Mouse (Mus musculus): Measurements from ENCODE around the gene Lgi1. TPM values are rescaled to one million over a fixed set of nuclear protein-coding genes. Genes with fewer than 3 reads are reported as not detected.
A peak's percentile ranks its signal among the peaks of the same experiment; 100 is the strongest.

Lgi1 gene
- polyA plus RNA-seq, 1 experiment from 2014 or later, result 1.4 TPM

- peaks cover 16% of the 10 kb centered on the region for H3K4me1 ChIP-seq
- DNase-seq (ENCODE audit: low spot score), result no peak
- H3K36me3 ChIP-seq (replicated peaks), result no peaks in the 10 kb centered on the region
- no peaks in the 10 kb centered on the region for H3K9me3 ChIP-seq
- H3K4me3 ChIP-seq, result no peak overlapping the region
- WGBS, result 86% methylated on average over 5 of the region's 5 CpGs
- H3K27ac ChIP-seq (replicated peaks), result no peak overlapping the region
- H3K27me3 ChIP-seq (replicated peaks; ENCODE audit: low read depth, poor library complexity, severe bottlenecking), result peaks cover 18% of the 10 kb centered on the region
Observed at GRCm38 (mm10) chr19:38267469-38267868, 3.1 kb downstream of the Lgi1 start.

GRCm38 (mm10) chr19:38271071-38271470 lies 6.7 kb downstream of the Lgi1 start:
- 29% methylated on average over 6 of the region's 6 CpGs for WGBS
- no peak for DNase-seq (ENCODE audit: low spot score)
- Histone ChIP-seq H3K36me3 (replicated peaks) (no peaks in the 10 kb centered on the region), H3K27me3 (replicated peaks; ENCODE audit: low read depth, poor library complexity, severe bottlenecking) (no peaks in the 10 kb centered on the region; the same call in 1 of the 2 replicates), H3K9me3 (no peaks in the 10 kb centered on the region), H3K4me1 (no peaks in the 10 kb centered on the region; the same call in 1 of the 2 replicates), H3K27ac (replicated peaks) (no peak overlapping the region), H3K4me3 (no peak overlapping the region)

GRCm38 (mm10) chr19:38273820-38274219 lies 9.5 kb downstream of the Lgi1 start:
- DNase-seq (ENCODE audit: low spot score), result no peak
- Histone ChIP-seq H3K27me3 (replicated peaks; ENCODE audit: low read depth, poor library complexity, severe bottlenecking) (no peaks in the 10 kb centered on the region), H3K36me3 (replicated peaks) (no peaks in the 10 kb centered on the region), H3K27ac (replicated peaks) (no peak overlapping the region), H3K4me3 (no peak overlapping the region), H3K4me1 (no peaks in the 10 kb centered on the region; the same call in 1 of the 2 replicates), H3K9me3 (no peaks in the 10 kb centered on the region)
- 70% methylated on average over 7 of the region's 7 CpGs for WGBS

GRCm38 (mm10) chr19:38274747-38275421 lies 10.5 kb downstream of the Lgi1 start:
- Histone ChIP-seq H3K9me3 (no peaks in the 10 kb centered on the region), H3K4me1 (peaks cover 2% of the 10 kb centered on the region; the same call in 1 of the 2 replicates), H3K27ac (replicated peaks) (no peak overlapping the region), H3K27me3 (replicated peaks; ENCODE audit: low read depth, poor library complexity, severe bottlenecking) (no peaks in the 10 kb centered on the region), H3K4me3 (no peak overlapping the region), H3K36me3 (replicated peaks) (no peaks in the 10 kb centered on the region)
- DNase-seq (ENCODE audit: low spot score), result no peak
- WGBS, result 89% methylated on average over 15 of the region's 15 CpGs

- no peak for DNase-seq (ENCODE audit: low spot score)
- 87% methylated on average over 4 of the region's 4 CpGs for WGBS
- H3K4me3 ChIP-seq, result no peak overlapping the region
Observed at GRCm38 (mm10) chr19:38276226-38276625, 11.9 kb downstream of the Lgi1 start.

GRCm38 (mm10) chr19:38280242-38280641 lies 15.9 kb downstream of the Lgi1 start:
- no peaks in the 10 kb centered on the region for H3K9me3 ChIP-seq
- H3K27me3 ChIP-seq (replicated peaks; ENCODE audit: low read depth, poor library complexity, severe bottlenecking), result no peaks in the 10 kb centered on the region
- no peak overlapping the region for H3K4me3 ChIP-seq
- H3K4me1 ChIP-seq, result peaks cover 14% of the 10 kb centered on the region
- no peaks in the 10 kb centered on the region for H3K36me3 ChIP-seq (replicated peaks)
- DNase-seq (ENCODE audit: low spot score), result no peak
- 91% methylated on average over 10 of the region's 10 CpGs for WGBS
- H3K27ac ChIP-seq (replicated peaks), result no peak overlapping the region

More at GRCm38 (mm10) chr19:38276226-38276625, 11.9 kb downstream of the Lgi1 start:
- Histone ChIP-seq H3K36me3 (replicated peaks) (no peaks in the 10 kb centered on the region), H3K27me3 (replicated peaks; ENCODE audit: low read depth, poor library complexity, severe bottlenecking) (no peaks in the 10 kb centered on the region), H3K9me3 (no peaks in the 10 kb centered on the region), H3K4me1 (peaks cover 5% of the 10 kb centered on the region; the same call in 1 of the 2 replicates), H3K27ac (replicated peaks) (no peak overlapping the region)

- Histone ChIP-seq H3K9me3 (no peaks in the 10 kb centered on the region), H3K4me3 (no peak overlapping the region), H3K4me1 (peaks cover 14% of the 10 kb centered on the region), H3K27me3 (replicated peaks; ENCODE audit: low read depth, poor library complexity, severe bottlenecking) (no peaks in the 10 kb centered on the region), H3K27ac (replicated peaks) (no peak overlapping the region), H3K36me3 (replicated peaks) (no peaks in the 10 kb centered on the region)
- 30% methylated on average over 2 of the region's 2 CpGs for WGBS
- DNase-seq (ENCODE audit: low spot score), result peak; percentile 47
Observed at GRCm38 (mm10) chr19:38282407-38282806, 18.1 kb downstream of the Lgi1 start.

GRCm38 (mm10) chr19:38288556-38288955 lies 24.2 kb downstream of the Lgi1 start:
- Histone ChIP-seq H3K36me3 (replicated peaks) (no peaks in the 10 kb centered on the region), H3K4me1 (0 out of 2 replicates have a peak, but pooled peaks cover 2% of the 10 kb centered on the region), H3K9me3 (no peaks in the 10 kb centered on the region), H3K4me3 (no peak overlapping the region), H3K27ac (replicated peaks) (no peak overlapping the region), H3K27me3 (replicated peaks; ENCODE audit: low read depth, poor library complexity, severe bottlenecking) (no peaks in the 10 kb centered on the region)
- DNase-seq (ENCODE audit: low spot score), result no peak
- WGBS, result 78% methylated on average over 6 of the region's 6 CpGs

GRCm38 (mm10) chr19:38291432-38291831 lies 27.1 kb downstream of the Lgi1 start:
- 90% methylated on average over 6 of the region's 6 CpGs for WGBS
- Histone ChIP-seq H3K36me3 (replicated peaks) (no peaks in the 10 kb centered on the region), H3K4me1 (0 out of 2 replicates have a peak, but pooled peaks cover 2% of the 10 kb centered on the region), H3K4me3 (no peak overlapping the region), H3K9me3 (no peaks in the 10 kb centered on the region), H3K27ac (replicated peaks) (no peak overlapping the region), H3K27me3 (replicated peaks; ENCODE audit: low read depth, poor library complexity, severe bottlenecking) (no peaks in the 10 kb centered on the region)
- DNase-seq (ENCODE audit: low spot score), result no peak

- Histone ChIP-seq H3K36me3 (replicated peaks) (no peaks in the 10 kb centered on the region), H3K27ac (replicated peaks) (peak overlapping the region; percentile 78), H3K27me3 (replicated peaks; ENCODE audit: low read depth, poor library complexity, severe bottlenecking) (no peaks in the 10 kb centered on the region), H3K4me3 (no peak overlapping the region), H3K4me1 (peaks cover 21% of the 10 kb centered on the region), H3K9me3 (no peaks in the 10 kb centered on the region)
- WGBS, result 1% methylated on average over 3 of the region's 3 CpGs
- peak; percentile 84 for DNase-seq (ENCODE audit: low spot score)
Observed at GRCm38 (mm10) chr19:38298018-38298626, 33.8 kb downstream of the Lgi1 start.

- WGBS, result 94% methylated on average over 8 of the region's 8 CpGs
- no peaks in the 10 kb centered on the region for H3K36me3 ChIP-seq (replicated peaks)
- DNase-seq (ENCODE audit: low spot score), result no peak
Observed at GRCm38 (mm10) chr19:38308116-38308515, 43.8 kb downstream of the Lgi1 start.

GRCm38 (mm10) chr19:38315099-38315498 lies 50.8 kb downstream of the Lgi1 start:
- H3K27ac ChIP-seq (replicated peaks), result no peak overlapping the region
- H3K4me3 ChIP-seq, result no peak overlapping the region
- H3K9me3 ChIP-seq, result peaks cover 4% of the 10 kb centered on the region; the same call in 1 of the 2 replicates
- no peaks in the 10 kb centered on the region for H3K36me3 ChIP-seq (replicated peaks)
- H3K27me3 ChIP-seq (replicated peaks; ENCODE audit: low read depth, poor library complexity, severe bottlenecking), result no peaks in the 10 kb centered on the region
- WGBS, result 92% methylated on average over 7 of the region's 7 CpGs
- no peaks in the 10 kb centered on the region for H3K4me1 ChIP-seq
- no peak for DNase-seq (ENCODE audit: low spot score)

More at GRCm38 (mm10) chr19:38308116-38308515, 43.8 kb downstream of the Lgi1 start:
- no peak overlapping the region for H3K27ac ChIP-seq (replicated peaks)
- H3K4me1 ChIP-seq, result no peaks in the 10 kb centered on the region
- no peaks in the 10 kb centered on the region for H3K9me3 ChIP-seq
- H3K4me3 ChIP-seq, result no peak overlapping the region
- H3K27me3 ChIP-seq (replicated peaks; ENCODE audit: low read depth, poor library complexity, severe bottlenecking), result no peaks in the 10 kb centered on the region

Data from embryonic facial prominence, embryonic 10.5 days (tissue).